Mouse (Mus musculus): ENCODE data around the gene Btbd2.
"Not testable (repeated sequence)": the region's sequence is repeated elsewhere in the genome, so short reads cannot be mapped to it uniquely, and the experiment has no call there.

The Btbd2 gene

GRCm38 (mm10) chr10:80608435-80608834 lies 48.4 kb downstream of the Btbd2 start:
- Histone ChIP-seq H3K4me1 (replicated peaks; ENCODE audit: low read depth, low read length) (peaks cover 82% of the 10 kb centered on the region), H3K36me3 (ENCODE audit: insufficient read depth, low read length) (peaks cover 82% of the 10 kb centered on the region), H3K4me3 (replicated peaks; ENCODE audit: low read length) (peak overlapping the region; percentile 84; the same call in 1 of the 2 replicates), H3K9me3 (ENCODE audit: low read length) (no peaks in the 10 kb centered on the region), H3K27me3 (ENCODE audit: insufficient read depth, low read length) (no peaks in the 10 kb centered on the region)
- no peak for TF ChIP-seq NANOG (IDR thresholded peaks at IDR 0.05; ENCODE audit: borderline replicate concordance, low read length)
- TF ChIP-seq POU5F1 (IDR thresholded peaks at IDR 0.05; ENCODE audit: borderline replicate concordance, low read length): no peak
- TF ChIP-seq CTCF (conservative IDR thresholded peaks at IDR 0.05; ENCODE audit: low read length): no peak

- H3K36me3 ChIP-seq (ENCODE audit: insufficient read depth, low read length): peaks cover 66% of the 10 kb centered on the region
- H3K27me3 ChIP-seq (ENCODE audit: insufficient read depth, low read length): no peaks in the 10 kb centered on the region
- peak overlapping the region; percentile 84 for H3K4me3 ChIP-seq (replicated peaks; ENCODE audit: low read length)
- peaks cover 86% of the 10 kb centered on the region for H3K4me1 ChIP-seq (replicated peaks; ENCODE audit: low read depth, low read length)
- TF ChIP-seq NANOG (IDR thresholded peaks at IDR 0.05; ENCODE audit: borderline replicate concordance, low read length): no peak
- no peak for TF ChIP-seq CTCF (conservative IDR thresholded peaks at IDR 0.05; ENCODE audit: low read length)
- no peaks in the 10 kb centered on the region for H3K9me3 ChIP-seq (ENCODE audit: low read length)
Measured at GRCm38 (mm10) chr10:80606737-80607350, 50.0 kb downstream of the Btbd2 start.

- no peak for TF ChIP-seq CTCF (conservative IDR thresholded peaks at IDR 0.05; ENCODE audit: low read length)
- no peak for TF ChIP-seq NANOG (IDR thresholded peaks at IDR 0.05; ENCODE audit: borderline replicate concordance, low read length)
- no peak for TF ChIP-seq POU5F1 (IDR thresholded peaks at IDR 0.05; ENCODE audit: borderline replicate concordance, low read length)
- Histone ChIP-seq H3K27me3 (ENCODE audit: insufficient read depth, low read length) (no peaks in the 10 kb centered on the region), H3K4me1 (replicated peaks; ENCODE audit: low read depth, low read length) (peaks cover 86% of the 10 kb centered on the region), H3K36me3 (ENCODE audit: insufficient read depth, low read length) (peaks cover 60% of the 10 kb centered on the region), H3K9me3 (ENCODE audit: low read length) (no peaks in the 10 kb centered on the region), H3K4me3 (replicated peaks; ENCODE audit: low read length) (peak overlapping the region; percentile 84)
Measured at GRCm38 (mm10) chr10:80606306-80606705, 50.6 kb downstream of the Btbd2 start.

- Histone ChIP-seq H3K4me1 (replicated peaks; ENCODE audit: low read depth, low read length) (peaks cover 80% of the 10 kb centered on the region), H3K4me3 (replicated peaks; ENCODE audit: low read length) (peak within 1 kb of the TSS; percentile 84), H3K36me3 (ENCODE audit: insufficient read depth, low read length) (peaks cover 55% of the 10 kb centered on the region)
- not testable (repeated sequence) for H3K27me3 ChIP-seq (ENCODE audit: insufficient read depth, low read length); H3K9me3 ChIP-seq (ENCODE audit: low read length)
Measured at GRCm38 (mm10) chr10:80605721-80606120, 51.1 kb downstream of the Btbd2 start, which contains the start of gene Gm49322. TSS of gene Gm49322 (plus strand) at chr10:80606021.

GRCm38 (mm10) chr10:80604988-80605387 lies 51.9 kb downstream of the Btbd2 start:
- H3K27me3 ChIP-seq (ENCODE audit: insufficient read depth, low read length): no peaks in the 10 kb centered on the region
- H3K4me1 ChIP-seq (replicated peaks; ENCODE audit: low read depth, low read length): peaks cover 73% of the 10 kb centered on the region
- H3K4me3 ChIP-seq (replicated peaks; ENCODE audit: low read length): 0 out of 2 replicates have a peak overlapping the region, but pooled peaks have one; percentile 17
- no peaks in the 10 kb centered on the region for H3K9me3 ChIP-seq (ENCODE audit: low read length)
- TF ChIP-seq CTCF (conservative IDR thresholded peaks at IDR 0.05; ENCODE audit: low read length) (no peak), NANOG (IDR thresholded peaks at IDR 0.05; ENCODE audit: borderline replicate concordance, low read length) (no peak), POU5F1 (IDR thresholded peaks at IDR 0.05; ENCODE audit: borderline replicate concordance, low read length) (no peak)
- H3K36me3 ChIP-seq (ENCODE audit: insufficient read depth, low read length): peaks cover 47% of the 10 kb centered on the region

GRCm38 (mm10) chr10:80604001-80604509 lies 52.8 kb downstream of the Btbd2 start:
- Histone ChIP-seq H3K36me3 (ENCODE audit: insufficient read depth, low read length) (peaks cover 38% of the 10 kb centered on the region), H3K4me3 (replicated peaks; ENCODE audit: low read length) (peak overlapping the region; percentile 92), H3K27me3 (ENCODE audit: insufficient read depth, low read length) (no peaks in the 10 kb centered on the region), H3K9me3 (ENCODE audit: low read length) (no peaks in the 10 kb centered on the region), H3K4me1 (replicated peaks; ENCODE audit: low read depth, low read length) (peaks cover 65% of the 10 kb centered on the region)
- TF ChIP-seq CTCF (conservative IDR thresholded peaks at IDR 0.05; ENCODE audit: low read length) (no peak), NANOG (IDR thresholded peaks at IDR 0.05; ENCODE audit: borderline replicate concordance, low read length) (no peak), POU5F1 (IDR thresholded peaks at IDR 0.05; ENCODE audit: borderline replicate concordance, low read length) (no peak)

GRCm38 (mm10) chr10:80603364-80603763 lies 53.5 kb downstream of the Btbd2 start:
- Histone ChIP-seq H3K27me3 (ENCODE audit: insufficient read depth, low read length) (no peaks in the 10 kb centered on the region), H3K36me3 (ENCODE audit: insufficient read depth, low read length) (peaks cover 31% of the 10 kb centered on the region), H3K4me3 (replicated peaks; ENCODE audit: low read length) (peak overlapping the region; percentile 92), H3K4me1 (replicated peaks; ENCODE audit: low read depth, low read length) (peaks cover 65% of the 10 kb centered on the region), H3K9me3 (ENCODE audit: low read length) (no peaks in the 10 kb centered on the region)
- TF ChIP-seq POU5F1 (IDR thresholded peaks at IDR 0.05; ENCODE audit: borderline replicate concordance, low read length) (no peak), CTCF (conservative IDR thresholded peaks at IDR 0.05; ENCODE audit: low read length) (no peak), NANOG (IDR thresholded peaks at IDR 0.05; ENCODE audit: borderline replicate concordance, low read length) (no peak)

GRCm38 (mm10) chr10:80602698-80603325 lies 54.1 kb downstream of the Btbd2 start, which contains the start of the genes Scamp4 and Adat3:
TSS of gene Scamp4 (plus strand) at chr10:80602872.
TSS of gene Adat3 (plus strand) at chr10:80602880.
- no peaks in the 10 kb centered on the region for H3K27me3 ChIP-seq (ENCODE audit: insufficient read depth, low read length)
- peak within 1 kb of the TSS; percentile 92 for H3K4me3 ChIP-seq (replicated peaks; ENCODE audit: low read length)
- H3K4me1 ChIP-seq (replicated peaks; ENCODE audit: low read depth, low read length): peaks cover 64% of the 10 kb centered on the region
- no peak for TF ChIP-seq POU5F1 (IDR thresholded peaks at IDR 0.05; ENCODE audit: borderline replicate concordance, low read length)
- TF ChIP-seq NANOG (IDR thresholded peaks at IDR 0.05; ENCODE audit: borderline replicate concordance, low read length): no peak
- no peak for TF ChIP-seq CTCF (conservative IDR thresholded peaks at IDR 0.05; ENCODE audit: low read length)
- H3K9me3 ChIP-seq (ENCODE audit: low read length): no peaks in the 10 kb centered on the region
- H3K36me3 ChIP-seq (ENCODE audit: insufficient read depth, low read length): peaks cover 26% of the 10 kb centered on the region

All from E14TG2a.4 (cell line).